Mouse (Mus musculus): Measurements from ENCODE around the gene Lep.

- no peak for TF ChIP-seq CTCF (IDR thresholded peaks at IDR 0.05; ENCODE audit: insufficient read depth, low read depth, low read length)
- TF ChIP-seq POLR2A (IDR thresholded peaks at IDR 0.05; ENCODE audit: insufficient read depth, low read depth, low read length) = no peak
These were observed 39.1 kb upstream of the Lep start for GRCm38 (mm10) chr6:29020937-29021336.
